Mouse (Mus musculus) testis, adult 2 months (tissue): ENCODE data around the gene Add3.

Experiments used
- CTCF ChIP-seq: fragments of 200-500 bp; IDR thresholded peaks from 2 replicates; pipeline ENCODE4 v1.5.1; 2012; ENCODE audit warnings: low read depth, mild to moderate bottlenecking, inconsistent platforms, low read length, moderate library complexity; ENCODE audit not compliant: control insufficient read depth, insufficient read depth, insufficient replicate concordance
- POLR2A ChIP-seq: fragments of 200-500 bp; IDR thresholded peaks from 2 replicates; pipeline ENCODE4 v1.6.1; 2012; ENCODE audit warnings: low read depth, mild to moderate bottlenecking, inconsistent platforms, low read length, moderate library complexity; ENCODE audit not compliant: control insufficient read depth

DNA sequence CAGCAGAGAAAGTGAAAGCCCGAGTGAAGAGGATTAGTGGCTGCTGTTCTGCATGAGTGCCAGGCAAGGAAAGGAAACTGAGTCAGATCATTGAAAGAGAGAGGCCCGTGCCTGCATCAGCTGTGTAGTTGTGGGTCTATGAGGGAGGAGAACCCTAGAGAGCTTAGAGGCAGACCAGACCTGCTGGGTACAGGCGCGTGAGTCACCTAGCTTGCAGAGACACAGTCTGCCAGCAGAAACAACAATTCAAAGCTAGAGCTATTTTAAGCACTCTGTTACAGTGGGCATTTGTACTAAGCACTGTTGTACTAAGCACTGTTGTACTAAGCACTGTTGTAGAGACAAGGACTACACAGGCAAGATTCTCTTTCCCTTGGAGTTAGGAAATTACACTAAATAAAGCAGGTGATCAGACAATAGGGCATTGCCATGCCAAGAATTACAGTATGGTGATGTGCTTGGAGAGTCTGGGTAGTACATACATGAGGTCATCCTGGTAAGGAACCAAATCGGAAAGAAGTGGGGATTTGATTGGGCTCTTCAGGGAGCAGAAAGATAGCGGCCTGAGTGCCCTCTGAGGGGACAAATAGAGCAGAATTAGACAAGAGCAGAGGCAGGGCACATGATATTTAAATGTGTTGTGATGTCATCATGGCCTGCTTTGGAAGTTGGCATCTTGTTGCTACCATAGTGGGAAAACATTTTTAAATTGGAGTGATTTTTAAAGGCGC, 88.0 kb downstream of the Add3 start:
- TF ChIP-seq POLR2A (no peak), CTCF (no peak)
